Mouse (Mus musculus) midbrain, embryonic 11.5 days (tissue): Measurements from ENCODE around the gene Brdt. TPM values are rescaled to one million over a fixed set of nuclear protein-coding genes. Genes with fewer than 3 reads are reported as not detected.

ENCODE experiments used
- ATAC-seq: fragments of 200-750 bp; cut with Nextera tagmentation; 2 replicates; pipeline ENCODE4 v1.8.0; 2017; ENCODE audit warnings: moderate TSS enrichment, moderate library complexity; ENCODE audit not compliant: low FRiP score
- DNase-seq: peaks from one replicate; pipeline ENCODE4 v3.0.0; 2015; ENCODE audit warnings: low spot score; ENCODE audit errors: missing footprints
- H3K27ac ChIP-seq: fragments of 300-500 bp; sonication (generic); 2 replicates; pipeline ENCODE4 v1.5.1; 2014; ENCODE audit warnings: low read depth, low read length
- H3K27me3 ChIP-seq: fragments of 300-500 bp; sonication (generic); 2 replicates; pipeline ENCODE4 v1.6.1; 2014; ENCODE audit warnings: mild to moderate bottlenecking, low read length, moderate library complexity, mixed read lengths; ENCODE audit not compliant: control insufficient read depth, insufficient read depth
- H3K36me3 ChIP-seq: fragments of 300-500 bp; sonication (generic); 2 replicates; pipeline ENCODE4 v1.6.1; 2014; ENCODE audit warnings: mild to moderate bottlenecking, low read length, moderate library complexity, mixed read lengths; ENCODE audit not compliant: control insufficient read depth, insufficient read depth
- H3K4me1 ChIP-seq: fragments of 300-500 bp; sonication (generic); 2 replicates; pipeline ENCODE4 v1.6.1; 2014; ENCODE audit warnings: low read length; ENCODE audit not compliant: control insufficient read depth, insufficient read depth
- H3K4me2 ChIP-seq: fragments of 300-500 bp; sonication (generic); 2 replicates; pipeline ENCODE4 v1.6.1; 2014; ENCODE audit warnings: mild to moderate bottlenecking, moderate library complexity
- H3K4me3 ChIP-seq: fragments of 300-500 bp; sonication (generic); 2 replicates; pipeline ENCODE4 v1.5.1; 2014; ENCODE audit warnings: low read depth, low read length
- H3K9ac ChIP-seq: fragments of 300-500 bp; sonication (generic); 2 replicates; pipeline ENCODE4 v1.6.1; 2014; ENCODE audit warnings: low read length
- H3K9me3 ChIP-seq: fragments of 300-500 bp; sonication (generic); 2 replicates; pipeline ENCODE4 v1.6.1; 2016; ENCODE audit warnings: low read length; ENCODE audit not compliant: control insufficient read depth
- WGBS: fragments of 180-500 bp; shearing (Covaris S2); extraction: QIAGEN DNeasy Blood & Tissue Kit; methylation state at CpG from one replicate; pipeline ENCODE4 v1.1.7; 2014; 5-methylcytosine and 5-hydroxymethylcytosine counted together
- polyA plus RNA-seq: library from polyadenylated mRNA; unstranded; fragments of >200 nt; fragmentation: Nextera tagmentation; extraction: Ambion mirVana; gene quantifications from 2 replicates; pipeline ENCODE4 v1.2.1, GENCODE M21; 2014

Brdt gene
- polyA plus RNA-seq, 1 experiment from 2014 or later = 2.4 TPM

GRCm38 (mm10) chr5:107289986-107290385 lies 41.0 kb upstream of the Brdt start:
- DNase-seq = peak; percentile 88
- no peak overlapping the region for H3K4me3 ChIP-seq
- no peak overlapping the region for H3K9ac ChIP-seq

GRCm38 (mm10) chr5:107294041-107294440 lies 36.9 kb upstream of the Brdt start:
- H3K4me1 ChIP-seq = no peaks in the 10 kb centered on the region
- 85% methylated on average over 4 of the region's 4 CpGs for WGBS
- H3K4me2 ChIP-seq = no peak overlapping the region
- H3K9ac ChIP-seq = no peak overlapping the region
- H3K27me3 ChIP-seq = peaks cover 4% of the 10 kb centered on the region
- no peak overlapping the region for H3K4me3 ChIP-seq
- no peaks in the 10 kb centered on the region for H3K9me3 ChIP-seq
- H3K36me3 ChIP-seq = no peaks in the 10 kb centered on the region
- ATAC-seq (no peak), DNase-seq (peak; percentile 72)
- no peak overlapping the region for H3K27ac ChIP-seq

More at GRCm38 (mm10) chr5:107289986-107290385, 41.0 kb upstream of the Brdt start:
- Histone ChIP-seq H3K9me3 (no peaks in the 10 kb centered on the region), H3K4me2 (peak overlapping the region; percentile 100), H3K27me3 (peaks cover 15% of the 10 kb centered on the region), H3K36me3 (no peaks in the 10 kb centered on the region), H3K27ac (no peak overlapping the region), H3K4me1 (peaks cover 3% of the 10 kb centered on the region; the same call in 1 of the 2 replicates)
- 34% methylated on average over 8 of the region's 8 CpGs for WGBS
- ATAC-seq = no peak

- Histone ChIP-seq H3K4me2 (no peak overlapping the region), H3K27me3 (peaks cover 3% of the 10 kb centered on the region), H3K27ac (no peak overlapping the region), H3K9me3 (no peaks in the 10 kb centered on the region), H3K4me3 (no peak overlapping the region), H3K36me3 (no peaks in the 10 kb centered on the region), H3K9ac (no peak overlapping the region), H3K4me1 (no peaks in the 10 kb centered on the region)
- peak; percentile 69 for DNase-seq
- ATAC-seq = no peak
- 78% methylated on average over 8 of the region's 8 CpGs for WGBS
Observed at GRCm38 (mm10) chr5:107295061-107295816, 35.7 kb upstream of the Brdt start.

DNA sequence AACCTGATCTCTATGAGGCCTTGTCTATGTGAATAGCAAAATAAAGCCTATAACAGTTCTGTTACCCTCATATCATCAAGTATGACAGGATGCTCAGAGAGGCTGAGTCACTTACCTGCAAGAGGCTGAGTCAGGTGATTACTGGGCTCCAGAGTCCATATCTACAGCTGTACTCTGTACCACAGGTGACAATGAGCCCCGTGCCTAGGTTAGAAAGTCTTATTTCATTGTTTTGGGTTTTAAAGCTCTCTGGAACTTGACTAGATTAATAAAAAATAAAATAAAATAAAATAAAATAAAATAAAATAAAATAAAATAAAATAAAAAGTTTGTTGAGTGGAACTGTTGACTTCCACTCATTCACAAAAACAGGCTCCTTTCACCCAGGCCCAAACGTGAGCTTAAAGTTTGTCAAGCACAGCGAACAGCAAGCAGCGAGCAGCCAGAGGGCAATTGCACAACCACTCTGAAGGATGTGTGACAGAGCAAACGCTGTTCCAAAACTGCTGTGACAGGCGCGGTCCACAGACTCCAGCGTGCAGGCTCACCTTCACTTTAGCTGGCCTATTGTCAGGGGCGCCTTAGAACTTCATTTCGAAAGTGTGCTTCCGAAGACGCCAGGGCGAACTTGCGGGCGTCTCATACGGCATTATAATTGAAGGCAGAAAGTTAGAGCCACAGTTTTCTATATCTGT lies 35.0 kb upstream of the Brdt start:
- Histone ChIP-seq H3K9me3 (no peaks in the 10 kb centered on the region), H3K36me3 (no peaks in the 10 kb centered on the region), H3K27ac (no peak overlapping the region), H3K27me3 (no peaks in the 10 kb centered on the region), H3K4me2 (no peak overlapping the region), H3K9ac (no peak overlapping the region), H3K4me1 (no peaks in the 10 kb centered on the region), H3K4me3 (no peak overlapping the region)
- whole genome bisulfite sequencing = 71% methylated on average over 16 of the region's 16 CpGs
- DNase-seq = no peak
- no peak for ATAC-seq

- Histone ChIP-seq H3K27ac (no peak overlapping the region), H3K4me2 (no peak overlapping the region), H3K4me3 (no peak overlapping the region), H3K27me3 (no peaks in the 10 kb centered on the region), H3K4me1 (no peaks in the 10 kb centered on the region), H3K9me3 (no peaks in the 10 kb centered on the region), H3K9ac (no peak overlapping the region), H3K36me3 (no peaks in the 10 kb centered on the region)
- 52% methylated on average over 9 of the region's 9 CpGs for whole genome bisulfite sequencing
- ATAC-seq = no peak
- DNase-seq = peak; percentile 83
Observed at GRCm38 (mm10) chr5:107296512-107297322, 34.2 kb upstream of the Brdt start.

DNA sequence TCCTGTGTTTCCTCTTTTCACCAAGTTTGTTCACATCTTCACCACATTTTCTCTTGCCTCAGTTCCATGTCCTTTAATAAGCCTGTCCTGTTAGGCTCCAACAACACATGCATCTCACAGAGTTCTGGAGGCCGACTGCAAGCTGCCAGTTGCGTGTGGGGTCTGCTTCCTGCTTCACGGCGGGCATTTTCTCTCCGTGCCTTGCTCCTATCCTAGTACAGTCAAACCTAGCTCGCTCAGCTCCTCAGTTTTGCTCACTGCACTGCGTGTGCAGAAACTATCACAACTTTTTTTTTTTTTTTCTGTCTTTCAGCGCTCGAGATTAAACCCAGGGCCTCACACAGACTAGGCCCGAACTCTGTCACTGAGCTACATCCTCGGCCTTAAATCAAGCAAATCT lies 32.1 kb upstream of the Brdt start:
- Histone ChIP-seq H3K4me1 (no peaks in the 10 kb centered on the region), H3K4me3 (no peak overlapping the region), H3K9ac (no peak overlapping the region), H3K4me2 (no peak overlapping the region), H3K9me3 (no peaks in the 10 kb centered on the region), H3K36me3 (no peaks in the 10 kb centered on the region), H3K27ac (no peak overlapping the region), H3K27me3 (no peaks in the 10 kb centered on the region)
- ATAC-seq = no peak
- DNase-seq = no peak
- WGBS = 83% methylated on average over 11 of the region's 11 CpGs

GRCm38 (mm10) chr5:107303350-107303861 lies 27.6 kb upstream of the Brdt start:
- Histone ChIP-seq H3K36me3 (no peaks in the 10 kb centered on the region), H3K9ac (no peak overlapping the region), H3K4me1 (no peaks in the 10 kb centered on the region), H3K4me2 (no peak overlapping the region), H3K9me3 (no peaks in the 10 kb centered on the region), H3K27ac (no peak overlapping the region), H3K27me3 (no peaks in the 10 kb centered on the region), H3K4me3 (no peak overlapping the region)
- 51% methylated on average over 11 of the region's 11 CpGs for WGBS
- ATAC-seq (no peak), DNase-seq (no peak)

DNA sequence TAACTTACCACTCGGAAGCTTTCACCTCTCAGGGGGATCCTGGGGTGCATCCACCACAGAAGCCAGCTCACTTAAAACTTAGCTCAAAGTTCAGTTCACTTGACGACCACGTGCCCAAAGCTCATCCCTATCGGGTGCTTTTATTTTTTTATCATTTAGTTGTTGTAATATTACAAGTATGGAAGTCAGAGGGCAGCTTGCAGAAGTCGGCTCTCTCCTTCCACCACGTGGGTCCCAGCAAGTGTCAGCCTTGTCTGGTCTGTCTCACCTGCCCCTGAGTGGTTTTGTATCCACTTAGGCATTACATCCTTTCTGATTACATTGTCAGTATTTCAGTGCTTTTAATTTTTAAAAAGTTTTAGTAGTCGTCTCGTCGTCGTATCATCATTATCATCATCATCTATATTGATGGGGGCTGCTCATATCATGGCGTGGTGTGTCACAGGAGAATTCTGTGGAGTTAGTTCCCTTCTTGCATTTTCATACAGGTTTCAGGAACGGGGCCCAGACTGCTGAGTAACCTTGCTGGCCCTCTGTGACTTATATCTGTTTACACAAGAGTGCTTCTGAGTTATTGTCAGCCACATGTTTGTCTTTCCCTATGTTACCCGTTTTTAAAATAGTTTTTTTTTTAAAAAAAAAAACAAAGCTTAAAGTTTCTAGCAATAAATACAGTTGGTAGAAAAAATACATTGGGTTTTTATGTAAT lies 26.7 kb upstream of the Brdt start:
- 81% methylated on average over 13 of the region's 13 CpGs for WGBS

More for the DNA sequence above, 26.7 kb upstream of the Brdt start:
- Histone ChIP-seq H3K27me3 (no peaks in the 10 kb centered on the region), H3K4me3 (no peak overlapping the region), H3K4me2 (no peak overlapping the region), H3K9me3 (no peaks in the 10 kb centered on the region), H3K4me1 (no peaks in the 10 kb centered on the region), H3K27ac (no peak overlapping the region), H3K36me3 (no peaks in the 10 kb centered on the region), H3K9ac (no peak overlapping the region)
- ATAC-seq (no peak), DNase-seq (no peak)
